Mouse (Mus musculus): Measurements from ENCODE around the gene Lrp6.

GRCm38 (mm10) chr6:134611896-134612295, 45.1 kb upstream of the Lrp6 start:
- TF ChIP-seq CTCF (IDR thresholded peaks at IDR 0.05; ENCODE audit: control insufficient read depth, insufficient read depth, low read length) (no peak), POLR2A (IDR thresholded peaks at IDR 0.05; ENCODE audit: borderline replicate concordance, control insufficient read depth, low read depth, low read length) (no peak)

All from bone marrow, adult 2 months (tissue).